Mouse (Mus musculus) midbrain, embryonic 11.5 days (tissue): ENCODE data around the gene Lrp1. TPM values are rescaled to one million over a fixed set of nuclear protein-coding genes. Genes with fewer than 3 reads are reported as not detected.

ENCODE experiments used
- ATAC-seq: fragments of 200-750 bp; cut with Nextera tagmentation; 2 replicates; pipeline ENCODE4 v1.8.0; 2017; ENCODE audit warnings: moderate TSS enrichment, moderate library complexity; ENCODE audit not compliant: low FRiP score
- DNase-seq: peaks from one replicate; pipeline ENCODE4 v3.0.0; 2015; ENCODE audit warnings: low spot score; ENCODE audit errors: missing footprints
- H3K27ac ChIP-seq: fragments of 300-500 bp; sonication (generic); 2 replicates; pipeline ENCODE4 v1.5.1; 2014; ENCODE audit warnings: low read depth, low read length
- H3K27me3 ChIP-seq: fragments of 300-500 bp; sonication (generic); 2 replicates; pipeline ENCODE4 v1.6.1; 2014; ENCODE audit warnings: mild to moderate bottlenecking, low read length, moderate library complexity, mixed read lengths; ENCODE audit not compliant: control insufficient read depth, insufficient read depth
- H3K36me3 ChIP-seq: fragments of 300-500 bp; sonication (generic); 2 replicates; pipeline ENCODE4 v1.6.1; 2014; ENCODE audit warnings: mild to moderate bottlenecking, low read length, moderate library complexity, mixed read lengths; ENCODE audit not compliant: control insufficient read depth, insufficient read depth
- H3K4me1 ChIP-seq: fragments of 300-500 bp; sonication (generic); 2 replicates; pipeline ENCODE4 v1.6.1; 2014; ENCODE audit warnings: low read length; ENCODE audit not compliant: control insufficient read depth, insufficient read depth
- H3K4me2 ChIP-seq: fragments of 300-500 bp; sonication (generic); 2 replicates; pipeline ENCODE4 v1.6.1; 2014; ENCODE audit warnings: mild to moderate bottlenecking, moderate library complexity
- H3K4me3 ChIP-seq: fragments of 300-500 bp; sonication (generic); 2 replicates; pipeline ENCODE4 v1.5.1; 2014; ENCODE audit warnings: low read depth, low read length
- H3K9ac ChIP-seq: fragments of 300-500 bp; sonication (generic); 2 replicates; pipeline ENCODE4 v1.6.1; 2014; ENCODE audit warnings: low read length
- H3K9me3 ChIP-seq: fragments of 300-500 bp; sonication (generic); 2 replicates; pipeline ENCODE4 v1.6.1; 2016; ENCODE audit warnings: low read length; ENCODE audit not compliant: control insufficient read depth
- WGBS: fragments of 180-500 bp; shearing (Covaris S2); extraction: QIAGEN DNeasy Blood & Tissue Kit; methylation state at CpG from one replicate; pipeline ENCODE4 v1.1.7; 2014; 5-methylcytosine and 5-hydroxymethylcytosine counted together
- polyA plus RNA-seq: library from polyadenylated mRNA; unstranded; fragments of >200 nt; fragmentation: Nextera tagmentation; extraction: Ambion mirVana; gene quantifications from 2 replicates; pipeline ENCODE4 v1.2.1, GENCODE M21; 2014

Gene Lrp1
- polyA plus RNA-seq, 1 experiment from 2014 or later: 58.8 TPM

DNA sequence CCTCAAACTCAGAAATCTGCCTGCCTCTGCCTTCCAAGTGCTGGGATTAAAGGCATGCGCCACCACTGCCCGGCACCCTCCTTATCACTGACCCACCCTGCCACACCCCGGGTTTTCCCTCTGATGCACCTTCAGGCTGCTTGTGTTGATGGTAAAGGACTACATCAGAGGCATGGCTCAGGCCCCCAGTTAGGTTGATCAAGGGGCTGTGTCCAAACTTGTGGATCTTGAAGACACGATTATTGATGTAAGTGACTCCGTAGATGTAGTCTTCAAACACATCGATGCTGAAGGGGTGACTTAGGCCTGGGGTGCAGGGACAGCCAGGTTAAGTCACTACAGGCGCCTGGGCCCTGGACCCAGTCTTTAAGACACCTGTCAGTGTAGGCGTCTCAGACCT is 79.4 kb downstream of the Lrp1 start:
- WGBS: 95% methylated on average over 8 of the region's 8 CpGs
- Histone ChIP-seq H3K27ac (no peak overlapping the region), H3K27me3 (peaks cover under 1% of the 10 kb centered on the region), H3K9ac (no peak overlapping the region), H3K9me3 (no peaks in the 10 kb centered on the region), H3K36me3 (peaks cover 18% of the 10 kb centered on the region), H3K4me3 (no peak overlapping the region), H3K4me2 (no peak overlapping the region), H3K4me1 (peaks cover 5% of the 10 kb centered on the region; the same call in 1 of the 2 replicates)
- DNase-seq: no peak
- ATAC-seq: no peak

- Histone ChIP-seq H3K4me2 (no peak overlapping the region), H3K9me3 (no peaks in the 10 kb centered on the region), H3K27me3 (peaks cover 36% of the 10 kb centered on the region), H3K9ac (no peak overlapping the region), H3K4me1 (peaks cover 23% of the 10 kb centered on the region), H3K27ac (no peak overlapping the region), H3K4me3 (no peak overlapping the region), H3K36me3 (peaks cover 8% of the 10 kb centered on the region)
- WGBS: 22% methylated on average over 7 of the region's 7 CpGs
- DNase-seq (peak; percentile 96), ATAC-seq (peak; percentile 49)
Observed at GRCm38 (mm10) chr10:127537854-127538583, 82.9 kb downstream of the Lrp1 start.

DNA sequence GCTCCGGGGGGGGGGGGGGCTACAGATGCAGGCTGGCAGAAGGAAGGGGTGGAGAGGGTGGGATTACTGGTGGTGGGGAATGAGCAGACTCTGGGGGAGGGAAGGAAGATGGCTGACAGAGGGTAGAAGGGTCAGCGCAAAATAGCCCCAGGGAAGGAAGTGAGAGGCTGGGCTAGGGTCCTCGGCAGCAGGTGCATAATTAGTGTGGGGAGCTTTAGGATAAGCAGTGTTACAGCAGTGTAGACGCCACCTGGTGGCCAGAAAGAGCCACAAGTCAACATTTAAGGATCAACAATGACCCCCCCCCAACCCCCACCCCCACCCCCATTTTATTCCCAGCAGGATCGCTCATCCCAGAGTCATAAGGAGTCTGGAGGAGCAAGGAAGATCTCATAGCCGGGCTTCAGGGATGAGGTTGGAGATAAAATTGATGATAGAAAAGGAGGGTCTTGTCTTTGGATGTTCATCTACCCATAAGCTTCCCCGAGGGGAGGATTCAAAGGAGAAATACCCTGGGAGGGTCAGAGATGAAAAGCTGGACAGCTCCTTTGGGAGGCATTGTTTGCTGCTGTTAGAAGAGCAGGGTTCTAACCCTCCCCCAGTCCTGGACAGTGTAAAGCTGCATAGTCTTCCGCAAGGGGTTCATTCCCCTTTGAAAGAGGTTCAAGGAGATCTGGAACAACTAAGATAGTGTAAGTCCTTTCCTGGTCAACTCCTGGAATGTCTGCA is 84.2 kb downstream of the Lrp1 start:
- DNase-seq (no peak), ATAC-seq (peak; percentile 65)
- Histone ChIP-seq H3K27me3 (peaks cover 48% of the 10 kb centered on the region), H3K27ac (0 out of 2 replicates have a peak overlapping the region, but pooled peaks have one; percentile 14), H3K4me1 (peaks cover 23% of the 10 kb centered on the region), H3K36me3 (peaks cover 5% of the 10 kb centered on the region), H3K4me2 (no peak overlapping the region), H3K9me3 (no peaks in the 10 kb centered on the region), H3K4me3 (no peak overlapping the region), H3K9ac (no peak overlapping the region)
- WGBS: 11% methylated on average over 8 of the region's 8 CpGs

DNA sequence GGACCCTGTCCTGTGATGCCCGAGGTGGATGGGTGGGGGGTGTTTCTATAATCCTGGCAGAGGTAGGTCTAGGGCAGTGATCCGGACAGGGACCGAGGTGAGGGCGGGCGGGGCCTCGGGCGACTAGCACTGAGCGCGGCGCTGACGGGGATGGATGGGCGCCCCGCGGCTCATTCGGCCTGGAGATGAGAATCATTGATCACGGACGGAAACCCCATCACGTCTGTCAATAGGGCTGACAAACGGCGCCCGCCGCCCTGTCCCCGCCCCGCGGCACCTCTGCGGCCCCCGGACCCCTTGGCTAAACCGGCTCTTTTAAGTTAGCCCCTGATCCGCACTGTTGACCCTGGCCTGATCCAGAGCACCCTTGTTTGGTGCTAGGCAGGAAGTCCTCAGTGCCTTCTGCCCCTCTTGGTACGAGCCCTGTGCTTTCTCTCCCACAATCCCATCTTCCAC is 86.0 kb downstream of the Lrp1 start:
- peak overlapping the region; percentile 41 for H3K4me3 ChIP-seq
- H3K9ac ChIP-seq: peak overlapping the region; percentile 38; the same call in 1 of the 2 replicates
- ATAC-seq: peak; percentile 19; the same call in 1 of the 2 replicates
- H3K9me3 ChIP-seq: no peaks in the 10 kb centered on the region
- 0 out of 2 replicates have a peak overlapping the region, but pooled peaks have one; percentile 5 for H3K27ac ChIP-seq
- 1% methylated on average over 28 of the region's 30 CpGs for WGBS
- no peak for DNase-seq
- peaks cover 29% of the 10 kb centered on the region for H3K4me1 ChIP-seq
- peak overlapping the region; percentile 63 for H3K4me2 ChIP-seq
- H3K36me3 ChIP-seq: peaks cover 4% of the 10 kb centered on the region; the same call in 1 of the 2 replicates
- H3K27me3 ChIP-seq: peaks cover 66% of the 10 kb centered on the region

GRCm38 (mm10) chr10:127534036-127534928 is 86.7 kb downstream of the Lrp1 start, which contains the start of gene Nxph4:
Gene Nxph4, minus strand, starts transcription at chr10:127534559.
- Histone ChIP-seq H3K9me3 (no peaks in the 10 kb centered on the region), H3K36me3 (no peaks in the 10 kb centered on the region; the same call in 1 of the 2 replicates), H3K4me3 (peak within 1 kb of the TSS; percentile 41), H3K4me1 (peaks cover 32% of the 10 kb centered on the region), H3K4me2 (peak within 1 kb of the TSS; percentile 63), H3K27ac (0 out of 2 replicates have a peak within 1 kb of the TSS, but pooled peaks have one; percentile 5), H3K9ac (peak within 1 kb of the TSS; percentile 55), H3K27me3 (peaks cover 72% of the 10 kb centered on the region)
- no peak; the same call in 1 of the 2 replicates for ATAC-seq
- DNase-seq: no peak
- under 1% methylated on average over 72 of the region's 78 CpGs for WGBS

GRCm38 (mm10) chr10:127531548-127531947 is 89.4 kb downstream of the Lrp1 start:
- no peak for DNase-seq
- 0 out of 2 replicates have a peak overlapping the region, but pooled peaks have one; percentile 20 for H3K4me3 ChIP-seq
- H3K36me3 ChIP-seq: no peaks in the 10 kb centered on the region
- ATAC-seq: 0 out of 2 replicates have a peak, but pooled peaks have one; percentile 6
- no peak overlapping the region; the same call in 1 of the 2 replicates for H3K27ac ChIP-seq
- 0% methylated on average over 4 of the region's 4 CpGs for WGBS
- peak overlapping the region; percentile 40 for H3K4me2 ChIP-seq
- no peak overlapping the region for H3K9ac ChIP-seq
- H3K9me3 ChIP-seq: no peaks in the 10 kb centered on the region
- peaks cover 44% of the 10 kb centered on the region for H3K4me1 ChIP-seq
- peaks cover 99% of the 10 kb centered on the region for H3K27me3 ChIP-seq

DNA sequence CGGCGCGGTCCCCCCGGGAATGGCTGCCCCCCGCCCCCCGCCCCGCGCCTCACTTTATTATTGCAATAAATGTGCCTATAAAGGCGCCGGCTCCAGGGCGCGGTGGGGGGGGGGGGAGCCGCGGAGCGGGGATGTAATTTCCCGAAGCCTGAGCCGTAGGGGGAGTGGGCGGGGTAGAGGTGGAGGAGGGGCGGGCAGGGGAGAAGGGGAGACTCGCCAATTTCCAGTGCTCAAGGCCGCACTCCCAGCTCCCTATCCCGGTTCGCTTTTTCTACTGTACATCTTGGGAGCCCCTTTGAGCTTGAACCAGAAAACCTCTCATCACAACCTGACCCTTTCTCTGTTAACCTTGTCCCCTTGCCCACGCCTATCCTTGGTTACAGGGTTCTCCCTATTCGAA is 90.0 kb downstream of the Lrp1 start:
- DNase-seq (no peak), ATAC-seq (no peak)
- no peaks in the 10 kb centered on the region for H3K9me3 ChIP-seq
- peaks cover 45% of the 10 kb centered on the region for H3K4me1 ChIP-seq
- H3K27ac ChIP-seq: no peak overlapping the region
- no peaks in the 10 kb centered on the region for H3K36me3 ChIP-seq
- H3K4me2 ChIP-seq: peak overlapping the region; percentile 40
- no peak overlapping the region for H3K9ac ChIP-seq
- H3K4me3 ChIP-seq: peak overlapping the region; percentile 20
- 2% methylated on average over 19 of the region's 25 CpGs for WGBS
- H3K27me3 ChIP-seq: peaks cover 99% of the 10 kb centered on the region

DNA sequence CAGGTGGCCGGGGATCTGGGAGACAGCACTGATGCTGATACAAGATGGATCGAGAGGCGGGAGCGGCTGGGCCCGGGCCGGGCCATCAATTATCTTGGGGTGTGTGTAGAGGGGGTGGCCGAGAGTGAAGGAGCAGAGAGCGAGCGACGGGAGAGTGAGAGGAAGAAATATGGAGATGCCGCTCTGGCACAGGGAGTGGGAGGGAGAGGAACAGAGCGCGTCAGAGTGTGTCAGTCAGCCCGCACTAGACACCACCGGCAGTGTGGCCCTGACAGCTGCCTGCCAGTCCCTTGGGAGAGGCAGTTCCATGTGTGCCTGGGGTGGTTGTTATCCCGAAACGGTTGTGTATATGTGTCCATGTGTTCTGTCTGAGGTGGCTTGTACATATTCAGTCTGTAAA is 93.5 kb downstream of the Lrp1 start:
- no peak overlapping the region; the same call in 1 of the 2 replicates for H3K9ac ChIP-seq

More for the DNA sequence above, 93.5 kb downstream of the Lrp1 start:
- Histone ChIP-seq H3K4me1 (peaks cover 30% of the 10 kb centered on the region), H3K4me3 (peak overlapping the region; percentile 4; the same call in 1 of the 2 replicates), H3K9me3 (no peaks in the 10 kb centered on the region), H3K4me2 (peak overlapping the region; percentile 12), H3K27ac (no peak overlapping the region), H3K27me3 (peaks cover 88% of the 10 kb centered on the region), H3K36me3 (no peaks in the 10 kb centered on the region)
- DNase-seq (no peak), ATAC-seq (peak; percentile 6; the same call in 1 of the 2 replicates)
- WGBS: 1% methylated on average over 17 of the region's 17 CpGs
